Mouse (Mus musculus): ENCODE results near the gene Slc30a5. TPM values are rescaled to one million over a fixed set of nuclear protein-coding genes. Genes with fewer than 3 reads are reported as not detected.

Gene Slc30a5
- polyA plus RNA-seq, 2 experiments from 2014 or later, result 11.8 to 17.7 TPM

GRCm38 (mm10) chr13:100753011-100753410 is 80.2 kb downstream of the Slc30a5 start:
- no peak for ATAC-seq

Other genes with a start within 250 kb of the Slc30a5 start
- 1 to 10 TPM; 4.5 to 8.1 TPM for gene Marveld2, start 216.5 kb downstream of the Slc30a5 start, polyA plus RNA-seq (2017; shearing (Covaris generic))
- gene Ak6, start 182.4 kb downstream of the Slc30a5 start, polyA plus RNA-seq (2017; shearing (Covaris generic)), result 100 to 1,000 TPM; 107 to 115 TPM
- 10 to 100 TPM; 23.8 to 25.8 TPM for gene Rad17, start 182.4 kb downstream of the Slc30a5 start, polyA plus RNA-seq (2017; shearing (Covaris generic))
- gene Taf9, start 181.8 kb downstream of the Slc30a5 start, polyA plus RNA-seq (2017; shearing (Covaris generic)), result 10 to 100 TPM; 15.8 to 22.5 TPM
- 10 to 100 TPM; 24.4 to 25.0 TPM for gene Ccdc125, start 163.7 kb downstream of the Slc30a5 start, polyA plus RNA-seq (2017; shearing (Covaris generic))
- 10 to 100 TPM; 82.6 to 87.1 TPM for gene Cdk7, start 102.5 kb downstream of the Slc30a5 start, polyA plus RNA-seq (2017; shearing (Covaris generic))
- 100 to 1,000 TPM in 1 of 2 experiments, 10 to 100 TPM in 1; 85.2 to 108 TPM for gene Mrps36, start 88.8 kb downstream of the Slc30a5 start, polyA plus RNA-seq (2017; shearing (Covaris generic))
- 1 to 10 TPM; 2.8 to 4.6 TPM for gene Cenph, start 57.5 kb downstream of the Slc30a5 start, polyA plus RNA-seq (2017; shearing (Covaris generic))
- gene Ccnb1, start 46.9 kb downstream of the Slc30a5 start, polyA plus RNA-seq (2017; shearing (Covaris generic)), result 10 to 100 TPM in 1 of 2 experiments, 1 to 10 TPM in 1; 9.1 to 22.6 TPM

All from CD4-positive, CD25-positive, alpha-beta regulatory T cell, adult 4 months (primary cell).